Mouse (Mus musculus) induced T-regulatory cell, adult 2 months (primary cell): ENCODE results near the gene Osbpl6.
A peak's percentile ranks its signal among the peaks of the same experiment; 100 is the strongest.
"Not testable (repeated sequence)": the region's sequence is repeated elsewhere in the genome, so short reads cannot be mapped to it uniquely, and the experiment has no call there.

Source experiments
- DNase-seq: peaks from one replicate; pipeline ENCODE4 v3.0.0-alpha.2; 2012; ENCODE audit warnings: low read depth

Osbpl6 gene

GRCm38 (mm10) chr2:76563862-76564261 lies 157.6 kb downstream of the Osbpl6 start:
- no peak for DNase-seq

- DNase-seq = peak; percentile 31
Observed at GRCm38 (mm10) chr2:76566933-76567551, 160.7 kb downstream of the Osbpl6 start.

GRCm38 (mm10) chr2:76571543-76571942 lies 165.2 kb downstream of the Osbpl6 start:
- no peak for DNase-seq

- DNase-seq = no peak
Observed at GRCm38 (mm10) chr2:76578911-76579310, 172.6 kb downstream of the Osbpl6 start.

GRCm38 (mm10) chr2:76585090-76585489 lies 178.8 kb downstream of the Osbpl6 start:
- DNase-seq = no peak

- DNase-seq = no peak
Observed at GRCm38 (mm10) chr2:76586906-76587305, 180.6 kb downstream of the Osbpl6 start.

- no peak for DNase-seq
Observed at GRCm38 (mm10) chr2:76590221-76590620, 183.9 kb downstream of the Osbpl6 start.

- no peak for DNase-seq
Observed at GRCm38 (mm10) chr2:76592401-76592924, 186.2 kb downstream of the Osbpl6 start.

GRCm38 (mm10) chr2:76597521-76597920 lies 191.2 kb downstream of the Osbpl6 start:
- DNase-seq = no peak

- peak; percentile 2 for DNase-seq
Observed at GRCm38 (mm10) chr2:76599214-76599613, 192.9 kb downstream of the Osbpl6 start.

- DNase-seq = no peak
Observed at GRCm38 (mm10) chr2:76602256-76602655, 195.9 kb downstream of the Osbpl6 start.

- DNase-seq = no peak
Observed at GRCm38 (mm10) chr2:76606704-76607103, 200.4 kb downstream of the Osbpl6 start.

GRCm38 (mm10) chr2:76610326-76611104 lies 204.2 kb downstream of the Osbpl6 start:
- DNase-seq = no peak

GRCm38 (mm10) chr2:76611996-76612395 lies 205.7 kb downstream of the Osbpl6 start:
- no peak for DNase-seq

- peak; percentile 42 for DNase-seq
Observed at GRCm38 (mm10) chr2:76618078-76618477, 211.8 kb downstream of the Osbpl6 start.

- DNase-seq = no peak
Observed at GRCm38 (mm10) chr2:76620188-76620587, 213.9 kb downstream of the Osbpl6 start.

- no peak for DNase-seq
Observed at GRCm38 (mm10) chr2:76621724-76622123, 215.4 kb downstream of the Osbpl6 start.

GRCm38 (mm10) chr2:76622316-76622715 lies 216.0 kb downstream of the Osbpl6 start:
- DNase-seq = not testable (repeated sequence)

- DNase-seq = no peak
Observed at GRCm38 (mm10) chr2:76630293-76630692, 224.0 kb downstream of the Osbpl6 start.

- DNase-seq = no peak
Observed at GRCm38 (mm10) chr2:76631600-76631999, 225.3 kb downstream of the Osbpl6 start.

- no peak for DNase-seq
Observed at GRCm38 (mm10) chr2:76639637-76640036, 233.3 kb downstream of the Osbpl6 start.

GRCm38 (mm10) chr2:76643801-76644200 lies 237.5 kb downstream of the Osbpl6 start:
- no peak for DNase-seq

- DNase-seq = no peak
Observed at GRCm38 (mm10) chr2:76647441-76647869, 241.1 kb downstream of the Osbpl6 start.
